Mouse (Mus musculus): ENCODE measurements around the gene Srcin1.

- no peak for TF ChIP-seq CTCF (IDR thresholded peaks at IDR 0.05; ENCODE audit: control insufficient read depth, insufficient read depth, insufficient replicate concordance, low read depth, low read length)
- TF ChIP-seq POLR2A (IDR thresholded peaks at IDR 0.05; ENCODE audit: control insufficient read depth, low read depth, low read length): no peak
Observed at GRCm38 (mm10) chr11:97562536-97562935, 13.4 kb downstream of the Srcin1 start.

All from testis, adult 2 months (tissue).